9 mouse cellular contexts compared by ENCODE assay signal in the genomic region with DNA sequence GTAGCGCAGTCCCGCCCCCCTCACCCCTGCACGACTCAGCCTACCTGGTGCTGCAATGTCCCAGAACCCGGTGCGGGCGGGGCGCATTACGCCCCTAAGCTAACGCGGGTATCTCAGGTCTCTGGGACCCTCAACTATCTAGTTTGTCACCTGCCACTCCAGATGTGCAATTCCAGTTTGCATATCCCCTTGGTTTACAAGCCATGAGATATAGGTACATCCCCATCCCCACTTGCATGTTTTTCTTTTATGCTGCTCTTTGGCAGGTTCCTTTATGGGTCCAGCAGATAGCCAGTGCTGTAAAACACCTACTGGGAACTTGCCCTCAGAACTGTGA. TPM values are rescaled to one million over a fixed set of nuclear protein-coding genes. Genes with fewer than 3 reads are reported as not detected.
A peak's percentile ranks its signal among the peaks of the same experiment; 100 is the strongest.
DNase-seq lines count a peak whose midpoint lies in the region; ATAC-seq and TF ChIP-seq lines count a peak whose summit lies in the region.
"Had no signal": no experiment of that assay in that cellular context is flagged by ENCODE, and none has a peak within 500 bp of the region (broad histone marks: within the 10 kb centered on the region; RNA-seq: fewer than 3 reads in every experiment).

No protein-coding gene starts in this region.

- no peak for TF ChIP-seq CTCF in kidney, adult 2 months (conservative IDR thresholded peaks at IDR 0.05; ENCODE audit: insufficient read depth, insufficient read length, low read depth, low read length)
- no peak for TF ChIP-seq CTCF in G1E (IDR thresholded peaks at IDR 0.05; ENCODE audit: low read depth, low read length)

- no peak for ATAC-seq in G1E (ENCODE audit: extremely low read depth, insufficient number of reproducible peaks, low FRiP score, poor library complexity, severe bottlenecking)
- no peak for ATAC-seq in midbrain, embryonic 12.5 days (ENCODE audit: low FRiP score, low read depth)
- ATAC-seq: inflammation-experienced regulatory T-cells, adult 6 months had no signal

- WGBS in kidney, adult 2 months: 2% methylated on average over 10 of the region's 10 CpGs
- WGBS in hindbrain, embryonic 10.5 days: 2% methylated on average over 10 of the region's 10 CpGs
- 0% methylated on average over 9 of the region's 10 CpGs for WGBS in midbrain, embryonic 12.5 days

- peak overlapping the region; percentile 95 for H3K4me2 ChIP-seq in midbrain, embryonic 12.5 days (replicated peaks)

- TF ChIP-seq POLR2A in kidney, adult 2 months (IDR thresholded peaks at IDR 0.05; ENCODE audit: low read depth, low read length): no peak

- peak overlapping the region; percentile 86 for H3K9ac ChIP-seq in midbrain, embryonic 12.5 days (replicated peaks)

- H3K4me3 ChIP-seq in kidney, adult 2 months (ENCODE audit: insufficient read depth, low read depth, low read length): peak overlapping the region; percentile 58
- H3K4me3 ChIP-seq in G1E (ENCODE audit: low read depth, low read length): peak overlapping the region; percentile 89
- peak overlapping the region; percentile 84 for H3K4me3 ChIP-seq in hindbrain, embryonic 10.5 days
- H3K4me3 ChIP-seq in midbrain, embryonic 12.5 days: peak overlapping the region; percentile 66

- no peaks in the 10 kb centered on the region for H3K36me3 ChIP-seq in kidney, adult 2 months (ENCODE audit: control insufficient read depth, insufficient read depth, low read length)
- H3K36me3 ChIP-seq in G1E (replicated peaks): peaks cover 50% of the 10 kb centered on the region
- peaks cover 34% of the 10 kb centered on the region for H3K36me3 ChIP-seq in hindbrain, embryonic 10.5 days
- peaks cover 18% of the 10 kb centered on the region for H3K36me3 ChIP-seq in midbrain, embryonic 12.5 days

- H3K9me3 ChIP-seq in G1E (replicated peaks): no peaks in the 10 kb centered on the region
- H3K9me3 ChIP-seq in hindbrain, embryonic 10.5 days: no peaks in the 10 kb centered on the region
- H3K9me3 ChIP-seq in midbrain, embryonic 12.5 days: no peaks in the 10 kb centered on the region

- H3K4me1 ChIP-seq in kidney, adult 2 months (ENCODE audit: control insufficient read depth, insufficient read depth, low read length): peaks cover 4% of the 10 kb centered on the region; the same call in 1 of the 2 replicates
- peaks cover 82% of the 10 kb centered on the region for H3K4me1 ChIP-seq in G1E (ENCODE audit: insufficient read depth, low read depth, low read length)
- peaks cover 76% of the 10 kb centered on the region for H3K4me1 ChIP-seq in hindbrain, embryonic 10.5 days (replicated peaks)
- H3K4me1 ChIP-seq in midbrain, embryonic 12.5 days: peaks cover 65% of the 10 kb centered on the region

- DNase-seq in kidney, adult 2 months: no peak
- DNase-seq in kidney, postnatal 25 days: no peak
- no peak for DNase-seq in G1E (ENCODE audit: low spot score)
- peak; percentile 38 for DNase-seq in hindbrain, embryonic 10.5 days (ENCODE audit: low spot score)
- no peak for DNase-seq in cerebellum, postnatal 36 days
- DNase-seq in thymus, postnatal 36 days: no peak
- DNase-seq in thymus, postnatal 0 days (ENCODE audit: low spot score): no peak

- no peaks in the 10 kb centered on the region for H3K27me3 ChIP-seq in kidney, adult 2 months (replicated peaks; ENCODE audit: control insufficient read depth, insufficient read depth, low read length)
- no peaks in the 10 kb centered on the region for H3K27me3 ChIP-seq in G1E (ENCODE audit: insufficient read depth, low read length)
- peaks cover 54% of the 10 kb centered on the region for H3K27me3 ChIP-seq in hindbrain, embryonic 10.5 days (ENCODE audit: insufficient read depth, poor library complexity, severe bottlenecking)
- H3K27me3 ChIP-seq in midbrain, embryonic 12.5 days: peaks cover 38% of the 10 kb centered on the region

- H3K27ac ChIP-seq in kidney, adult 2 months (ENCODE audit: insufficient read depth, low read depth, low read length): no peak overlapping the region
- H3K27ac ChIP-seq in hindbrain, embryonic 10.5 days: peak overlapping the region; percentile 93
- H3K27ac ChIP-seq in midbrain, embryonic 12.5 days (replicated peaks): peak overlapping the region; percentile 91

RNA-seq across cellular contexts. Expression of a gene that starts 1.0 kb away (rescaled TPM):
- polyA plus RNA-seq in kidney, adult 2 months (2012; rRNA removed): 1,948 and 2,036 TPM in 2 replicates
- total RNA-seq in G1E (2014; fragmentation: Nextera tagmentation) (248 and 258 TPM in 2 replicates), G1E (2017) (81.9 and 82.7 TPM in 2 replicates)
- 1,539 and 1,678 TPM in 2 replicates for polyA plus RNA-seq in G1E (2012)
- 484 and 504 TPM in 2 replicates for polyA plus RNA-seq in hindbrain, embryonic 10.5 days (2016; fragmentation: Nextera tagmentation; extraction: Ambion mirVana)
- polyA plus RNA-seq in midbrain, embryonic 12.5 days (2016; fragmentation: Nextera tagmentation; extraction: Ambion mirVana): 379 and 384 TPM in 2 replicates
- polyA plus RNA-seq in thymus, postnatal 0 days (2015; fragmentation: Nextera tagmentation; extraction: Ambion mirVana): 588 TPM in 2 replicates

RNA-seq across cellular contexts. Expression of a gene that starts 1.2 kb away (rescaled TPM):
- 8.1 and 8.7 TPM in 2 replicates for polyA plus RNA-seq in kidney, adult 2 months (2012; rRNA removed)
- total RNA-seq in G1E (2014; fragmentation: Nextera tagmentation): 67.2 and 74.4 TPM in 2 replicates
- total RNA-seq in G1E (2017): 3.7 and 5.5 TPM in 2 replicates
- polyA plus RNA-seq in G1E (2012): 66.6 and 73.9 TPM in 2 replicates
- 7.1 and 15.0 TPM in 2 replicates for polyA plus RNA-seq in hindbrain, embryonic 10.5 days (2016; fragmentation: Nextera tagmentation; extraction: Ambion mirVana)
- 19.3 and 20.0 TPM in 2 replicates for polyA plus RNA-seq in midbrain, embryonic 12.5 days (2016; fragmentation: Nextera tagmentation; extraction: Ambion mirVana)
- polyA plus RNA-seq in thymus, postnatal 0 days (2015; fragmentation: Nextera tagmentation; extraction: Ambion mirVana): 3.5 and 4.3 TPM in 2 replicates

RNA-seq across cellular contexts. Expression of a gene that starts 8.7 kb away (rescaled TPM):
- polyA plus RNA-seq in kidney, adult 2 months (2012; rRNA removed): 65.6 and 67.0 TPM in 2 replicates
- 89.8 and 92.3 TPM in 2 replicates for total RNA-seq in G1E (2014; fragmentation: Nextera tagmentation)
- total RNA-seq in G1E (2017): 19.2 and 24.3 TPM in 2 replicates
- polyA plus RNA-seq in G1E (2012): 295 and 302 TPM in 2 replicates
- polyA plus RNA-seq in hindbrain, embryonic 10.5 days (2016; fragmentation: Nextera tagmentation; extraction: Ambion mirVana): 22.3 and 24.6 TPM in 2 replicates
- 41.7 and 46.4 TPM in 2 replicates for polyA plus RNA-seq in midbrain, embryonic 12.5 days (2016; fragmentation: Nextera tagmentation; extraction: Ambion mirVana)
- 13.1 and 18.8 TPM in 2 replicates for polyA plus RNA-seq in thymus, postnatal 0 days (2015; fragmentation: Nextera tagmentation; extraction: Ambion mirVana)

RNA-seq across cellular contexts. Expression of a gene that starts 23.8 kb away (rescaled TPM):
- 114 and 117 TPM in 2 replicates for polyA plus RNA-seq in kidney, adult 2 months (2012; rRNA removed)
- total RNA-seq in G1E (2014; fragmentation: Nextera tagmentation): 138 and 172 TPM in 2 replicates
- total RNA-seq in G1E (2017): 150 and 154 TPM in 2 replicates
- 161 and 170 TPM in 2 replicates for polyA plus RNA-seq in G1E (2012)
- polyA plus RNA-seq in hindbrain, embryonic 10.5 days (2016; fragmentation: Nextera tagmentation; extraction: Ambion mirVana): 18.5 and 21.1 TPM in 2 replicates
- polyA plus RNA-seq in midbrain, embryonic 12.5 days (2016; fragmentation: Nextera tagmentation; extraction: Ambion mirVana): 16.7 and 20.3 TPM in 2 replicates
- 18.2 and 23.2 TPM in 2 replicates for polyA plus RNA-seq in thymus, postnatal 0 days (2015; fragmentation: Nextera tagmentation; extraction: Ambion mirVana)

RNA-seq across cellular contexts. Expression of a gene that starts 26.4 kb away (rescaled TPM):
- polyA plus RNA-seq in kidney, adult 2 months (2012; rRNA removed): 86.7 and 87.8 TPM in 2 replicates
- total RNA-seq in G1E (2014; fragmentation: Nextera tagmentation) (18.1 and 21.2 TPM in 2 replicates), G1E (2017) (32.6 and 34.8 TPM in 2 replicates)
- 41.4 and 45.2 TPM in 2 replicates for polyA plus RNA-seq in G1E (2012)
- polyA plus RNA-seq in hindbrain, embryonic 10.5 days (2016; fragmentation: Nextera tagmentation; extraction: Ambion mirVana): 95.3 and 153 TPM in 2 replicates
- polyA plus RNA-seq in midbrain, embryonic 12.5 days (2016; fragmentation: Nextera tagmentation; extraction: Ambion mirVana): 227 and 233 TPM in 2 replicates
- 226 and 376 TPM in 2 replicates for polyA plus RNA-seq in thymus, postnatal 0 days (2015; fragmentation: Nextera tagmentation; extraction: Ambion mirVana)
